Mouse (Mus musculus) embryonic fibroblast, embryonic 13.5 days (primary cell): ENCODE measurements around the gene Asap2. TPM values are rescaled to one million over a fixed set of nuclear protein-coding genes. Genes with fewer than 3 reads are reported as not detected.

ENCODE experiments used
- H3K27ac ChIP-seq: 2 replicates; pipeline ENCODE4 v1.5.1; 2012; ENCODE audit warnings: low read length, control low read depth, inconsistent platforms; ENCODE audit not compliant: insufficient read depth
- H3K4me1 ChIP-seq: 2 replicates; pipeline ENCODE4 v1.6.1; 2011; ENCODE audit warnings: low read length; ENCODE audit not compliant: control insufficient read depth, insufficient read depth
- H3K4me3 ChIP-seq: 2 replicates; pipeline ENCODE4 v1.5.1; 2011; ENCODE audit warnings: mild to moderate bottlenecking, control low read depth, low read length; ENCODE audit not compliant: insufficient read depth
- CTCF ChIP-seq: IDR thresholded peaks from 2 replicates; pipeline ENCODE4 v1.5.1; 2011; ENCODE audit warnings: mild to moderate bottlenecking, control low read depth, low read length, moderate library complexity, borderline replicate concordance; ENCODE audit not compliant: insufficient read depth
- POLR2A ChIP-seq: IDR thresholded peaks from 2 replicates; pipeline ENCODE4 v1.6.1; 2011; ENCODE audit warnings: low read depth, mild to moderate bottlenecking, control low read depth, low read length, moderate library complexity
- polyA plus RNA-seq: library from polyadenylated mRNA; stranded (reverse); fragments of >200 nt; gene quantifications from 2 replicates; pipeline ENCODE4 v1.2.4, GENCODE M21; 2011; ENCODE audit warnings: low read depth; ENCODE audit not compliant: missing spikeins, insufficient read length

Gene Asap2
- polyA plus RNA-seq, 1 experiment = 7.9 TPM

DNA sequence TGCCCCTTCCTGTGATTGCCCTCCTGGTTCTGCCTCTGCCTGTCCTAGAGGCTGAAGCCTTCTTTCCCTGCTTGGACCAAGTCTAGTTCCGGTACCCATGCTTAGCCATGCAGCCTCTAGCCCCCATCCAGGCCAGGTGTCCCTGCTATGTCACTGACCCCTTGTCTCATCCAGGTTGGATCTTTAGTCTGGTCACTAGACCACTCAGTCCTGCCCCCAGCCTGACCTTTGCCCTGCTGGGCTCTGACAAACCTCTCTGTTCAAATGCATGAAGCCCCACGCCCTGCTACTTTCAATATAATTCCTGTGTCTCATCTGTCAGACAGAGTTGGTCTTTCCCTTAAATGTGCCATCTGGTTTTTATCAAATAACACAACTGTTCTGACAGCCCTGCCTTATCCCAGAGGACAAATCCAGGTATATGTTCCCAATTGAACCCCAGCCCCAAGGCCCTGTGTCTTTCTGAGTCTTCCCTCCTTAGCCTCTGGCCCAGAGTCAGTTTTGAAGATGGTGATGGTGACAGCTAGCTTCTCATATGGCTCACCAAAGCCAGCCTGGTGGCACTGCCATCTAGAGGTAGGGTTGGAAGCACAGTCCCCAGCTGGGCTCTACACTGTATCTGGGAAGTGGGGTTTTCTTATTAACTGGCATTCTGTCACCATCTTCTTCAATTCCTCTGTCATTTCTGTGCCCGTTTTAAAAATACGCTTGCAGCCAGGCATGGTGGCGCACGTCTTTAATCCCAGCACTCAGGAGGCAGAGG lies 270.4 kb downstream of the Asap2 start:
- Histone ChIP-seq H3K4me3 (no peak overlapping the region), H3K4me1 (0 out of 2 replicates have a peak, but pooled peaks cover 2% of the 10 kb centered on the region), H3K27ac (no peak overlapping the region)
- TF ChIP-seq CTCF (peak; percentile 34; the same call in 1 of the 2 replicates), POLR2A (no peak)

DNA sequence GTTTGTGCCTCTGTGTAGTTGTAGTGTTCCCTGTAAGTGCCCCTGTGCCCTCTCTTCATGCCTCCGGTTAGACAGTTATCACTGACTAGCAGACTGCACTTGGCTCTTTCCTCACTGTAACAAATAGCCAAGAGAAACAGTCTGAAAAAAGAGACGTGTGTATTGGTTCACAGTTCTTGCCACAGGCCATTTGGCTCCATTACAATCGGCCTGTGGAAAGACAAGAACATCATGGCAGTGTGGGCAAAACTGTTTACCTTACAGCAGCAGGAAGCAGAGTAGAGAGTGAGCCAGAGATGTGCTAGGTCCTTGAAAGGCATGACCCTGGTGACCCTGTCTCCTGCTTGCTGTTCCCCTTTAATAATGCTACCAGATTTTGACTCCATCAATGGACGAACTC lies 271.3 kb downstream of the Asap2 start:
- no peak for TF ChIP-seq CTCF
- TF ChIP-seq POLR2A = no peak
- Histone ChIP-seq H3K27ac (no peak overlapping the region), H3K4me1 (0 out of 2 replicates have a peak, but pooled peaks cover 2% of the 10 kb centered on the region), H3K4me3 (no peak overlapping the region)

DNA sequence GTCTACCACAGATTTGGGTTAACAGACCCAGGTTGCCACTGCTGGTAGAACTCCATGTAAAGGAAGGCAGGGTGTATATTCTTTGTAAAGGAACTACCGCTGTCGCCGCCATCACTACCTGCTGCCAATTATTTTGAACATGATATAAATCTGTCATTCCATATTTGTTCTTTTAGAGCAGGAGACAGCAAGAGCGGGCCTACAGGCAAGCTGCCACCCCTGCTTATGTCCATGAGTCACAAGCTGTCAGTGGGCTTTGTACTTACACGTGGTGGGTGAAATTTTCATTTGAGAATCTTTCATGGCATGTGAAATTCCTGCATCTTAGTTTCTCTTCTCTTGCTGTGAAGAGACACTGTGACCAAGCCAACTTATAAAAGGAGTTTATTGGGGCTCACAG lies 273.0 kb downstream of the Asap2 start:
- Histone ChIP-seq H3K4me1 (0 out of 2 replicates have a peak, but pooled peaks cover 2% of the 10 kb centered on the region), H3K27ac (no peak overlapping the region), H3K4me3 (no peak overlapping the region)
- no peak for TF ChIP-seq POLR2A

- Histone ChIP-seq H3K4me3 (no peak overlapping the region), H3K4me1 (0 out of 2 replicates have a peak, but pooled peaks cover 2% of the 10 kb centered on the region), H3K27ac (peak overlapping the region; percentile 15)
- TF ChIP-seq POLR2A (no peak), CTCF (no peak)
Observed at GRCm38 (mm10) chr12:21264241-21264640, 274.0 kb downstream of the Asap2 start.

GRCm38 (mm10) chr12:21264970-21265369 lies 274.7 kb downstream of the Asap2 start:
- TF ChIP-seq CTCF (no peak), POLR2A (no peak)
- Histone ChIP-seq H3K27ac (no peak overlapping the region), H3K4me1 (0 out of 2 replicates have a peak, but pooled peaks cover 2% of the 10 kb centered on the region), H3K4me3 (no peak overlapping the region)

- Histone ChIP-seq H3K4me1 (0 out of 2 replicates have a peak, but pooled peaks cover 2% of the 10 kb centered on the region), H3K27ac (no peak overlapping the region), H3K4me3 (no peak overlapping the region)
- TF ChIP-seq POLR2A (no peak), CTCF (no peak)
Observed at GRCm38 (mm10) chr12:21265501-21265900, 275.2 kb downstream of the Asap2 start.

DNA sequence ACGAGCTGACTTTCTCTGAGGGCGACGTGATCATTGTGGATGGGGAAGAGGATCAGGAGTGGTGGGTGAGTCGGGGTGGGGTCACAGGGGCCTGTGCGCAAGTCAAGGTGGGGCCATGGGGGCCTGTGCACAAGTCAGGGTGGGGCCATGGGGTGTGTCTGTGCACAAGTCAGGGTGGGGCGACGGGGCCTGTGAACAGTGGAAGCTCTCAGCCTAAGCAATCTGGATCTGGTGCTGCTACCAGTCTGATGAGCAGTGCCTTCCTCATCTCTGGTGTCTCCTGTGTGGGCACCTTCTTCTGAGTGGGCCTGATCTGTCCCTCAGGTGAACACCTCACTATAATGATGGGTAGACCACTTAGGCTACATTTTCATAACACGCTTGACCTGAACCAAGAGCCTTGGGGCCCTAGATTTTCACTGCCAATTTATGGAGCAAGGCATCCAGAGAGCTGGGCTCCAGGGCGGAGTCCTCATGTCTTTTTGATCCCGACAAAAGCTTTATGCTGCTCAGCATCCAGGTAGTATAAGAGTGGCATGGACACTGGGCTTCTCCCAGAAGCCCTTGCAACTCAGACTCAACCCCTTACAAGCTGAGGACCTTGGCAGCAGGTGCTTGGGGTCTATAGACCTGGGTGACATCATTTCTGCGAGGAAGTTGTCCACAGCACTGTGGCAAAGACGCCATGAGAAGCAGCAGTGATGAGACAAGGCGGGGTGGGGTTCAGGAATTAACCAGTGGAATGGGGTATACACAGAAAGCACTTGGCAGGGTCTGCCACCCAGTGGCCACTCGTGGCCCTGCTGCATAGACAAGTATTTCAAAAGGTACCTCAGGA lies 275.9 kb downstream of the Asap2 start:
- no peak overlapping the region for H3K27ac ChIP-seq
- TF ChIP-seq CTCF = peak; percentile 73; the same call in 1 of the 2 replicates
- TF ChIP-seq POLR2A = no peak
- 0 out of 2 replicates have a peak, but pooled peaks cover 2% of the 10 kb centered on the region for H3K4me1 ChIP-seq
- no peak overlapping the region for H3K4me3 ChIP-seq

DNA sequence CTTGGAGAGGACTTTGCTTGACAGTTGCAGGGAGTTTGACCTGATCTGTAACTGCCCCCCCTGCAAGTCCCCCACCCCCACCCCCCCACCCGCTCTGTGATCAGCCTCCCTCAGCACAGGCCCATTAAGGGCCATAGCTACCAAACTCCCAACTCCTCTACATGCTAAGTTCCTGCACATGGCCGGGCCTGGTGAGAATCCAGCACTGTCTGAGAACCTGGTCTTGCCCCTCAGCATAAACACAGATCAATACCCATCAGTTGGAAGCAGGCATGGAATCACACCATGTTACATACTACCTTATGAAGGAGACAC lies 276.5 kb downstream of the Asap2 start:
- Histone ChIP-seq H3K4me3 (no peak overlapping the region), H3K27ac (no peak overlapping the region), H3K4me1 (0 out of 2 replicates have a peak, but pooled peaks cover 2% of the 10 kb centered on the region)
- TF ChIP-seq CTCF = no peak
- no peak for TF ChIP-seq POLR2A

GRCm38 (mm10) chr12:21268083-21268616 lies 277.9 kb downstream of the Asap2 start:
- H3K27ac ChIP-seq = no peak overlapping the region
- no peak for TF ChIP-seq POLR2A
- TF ChIP-seq CTCF = no peak
- H3K4me1 ChIP-seq = 0 out of 2 replicates have a peak, but pooled peaks cover 2% of the 10 kb centered on the region
- H3K4me3 ChIP-seq = no peak overlapping the region
